Mouse (Mus musculus) stomach, postnatal 0 days (tissue): Measurements from ENCODE around the gene Knop1.

ENCODE experiments used
- CTCF ChIP-seq: IDR thresholded peaks from 2 replicates; pipeline ENCODE4 v1.5.1; 2016; ENCODE audit warnings: antibody characterized with exemption, low read depth, mild to moderate bottlenecking, moderate library complexity
- EP300 ChIP-seq: optimal IDR thresholded peaks from 2 replicates; pipeline ENCODE3; 2016; ENCODE audit warnings: antibody characterized with exemption

GRCm38 (mm10) chr7:118903879-118904278 is 47.8 kb upstream of the Knop1 start:
- TF ChIP-seq CTCF (no peak), EP300 (no peak)
